Mouse (Mus musculus) embryo, embryonic 10.5 days (tissue): ENCODE measurements at regions not wholly inside any gene's neighbourhood (a gene's known extent, or its start where the extent isn't known, plus 50 kb on each side); places are given as distances from the start of the nearest gene placed in this dataset.

Source experiments
- DNase-seq: peaks from one replicate; pipeline ENCODE4 v3.0.0-alpha.2; 2015; ENCODE audit warnings: low spot score

DNA sequence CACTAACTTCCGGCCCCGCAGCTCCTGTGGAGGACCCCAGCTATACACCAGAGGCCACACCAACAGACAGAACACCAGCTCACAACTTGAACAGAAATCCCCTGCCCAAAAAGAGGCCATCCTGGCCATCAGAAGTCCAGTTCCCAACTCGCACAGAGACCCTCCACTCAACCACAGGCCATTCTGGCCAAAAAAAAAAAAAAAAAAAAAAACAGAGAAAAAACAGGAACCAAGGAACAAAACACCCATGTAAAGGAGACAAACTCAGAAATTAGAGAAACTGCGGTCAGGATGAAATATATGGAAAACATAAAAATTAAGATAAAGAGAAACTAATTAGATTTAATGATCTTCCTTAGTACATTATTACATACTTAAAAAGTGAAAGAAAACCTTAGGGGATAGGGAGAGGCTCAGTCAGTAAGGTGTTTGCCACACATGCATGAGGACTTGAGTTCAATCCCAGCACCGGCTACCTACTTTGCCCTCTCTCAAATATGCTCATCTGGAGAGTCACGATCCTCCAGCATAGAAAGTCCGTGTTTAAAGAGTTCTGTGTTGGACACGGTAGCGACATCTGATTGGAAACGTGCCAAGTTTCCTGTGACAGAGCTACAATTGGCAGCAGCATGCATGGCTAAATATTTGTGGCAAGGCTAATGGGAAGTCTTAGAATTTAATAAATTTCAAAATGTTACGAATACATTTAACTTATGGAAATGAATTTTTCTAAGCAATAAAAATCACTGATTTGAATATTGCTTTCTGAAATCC is 51.9 kb upstream of the Pde7b start:
- no peak for DNase-seq

DNA sequence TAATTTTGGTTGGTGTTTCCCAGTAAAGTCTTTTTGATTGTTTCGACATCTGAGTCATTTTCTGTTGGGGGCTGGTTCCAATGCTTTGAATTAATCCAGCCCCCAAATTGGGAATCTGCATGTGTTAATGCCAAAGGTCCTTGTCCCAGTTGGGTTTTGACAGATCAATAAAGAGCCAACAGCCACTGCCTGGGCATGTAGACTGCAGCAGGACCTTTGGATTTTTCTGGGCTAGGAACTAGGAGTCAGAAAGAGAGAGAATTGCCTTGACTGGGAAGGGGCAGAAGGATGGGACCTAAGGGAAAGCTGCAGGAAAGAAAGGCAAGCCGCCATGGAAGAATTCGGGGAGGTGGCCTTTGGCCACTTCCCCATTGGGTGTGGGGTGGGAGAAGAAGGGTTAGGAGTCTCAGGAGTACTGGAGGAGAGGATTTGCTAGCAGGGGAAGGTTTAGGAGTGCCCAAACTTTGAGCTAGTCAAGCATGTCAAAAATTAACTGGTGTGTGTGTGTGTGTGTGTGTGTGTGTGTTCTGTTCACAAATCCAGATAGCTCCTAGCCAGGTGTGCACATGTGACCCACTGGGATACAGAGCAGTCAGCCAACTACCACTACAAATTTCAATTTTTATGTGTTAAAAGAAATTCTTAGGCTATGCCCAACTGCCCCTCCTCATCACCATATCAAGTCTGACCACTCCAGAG is 51.0 kb upstream of the Pde7b start:
- DNase-seq = no peak
